Mouse (Mus musculus): ENCODE data around the gene Mink1.

DNA sequence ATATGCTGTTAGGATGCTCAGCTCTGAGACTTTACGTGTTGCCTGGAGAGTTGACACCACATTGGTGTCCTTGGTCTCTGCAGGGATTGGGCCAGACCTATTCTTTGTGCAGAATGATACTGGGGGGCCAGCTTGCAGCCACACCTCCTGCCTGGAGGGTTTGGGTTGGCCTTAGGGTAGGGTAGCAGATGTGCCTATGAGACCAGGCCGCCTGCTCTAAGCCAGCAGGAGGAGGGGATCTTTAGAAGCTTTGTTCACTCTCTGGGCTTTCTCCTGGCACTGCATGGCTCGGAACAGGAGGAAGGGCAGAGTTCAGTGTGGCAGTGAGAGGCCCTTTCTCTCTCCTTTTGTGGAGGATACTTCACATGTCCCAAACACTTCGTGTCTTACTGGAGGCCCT, 33.4 kb downstream of the Mink1 start:
- TF ChIP-seq CTCF (IDR thresholded peaks at IDR 0.05; ENCODE audit: borderline replicate concordance, extremely low read depth, insufficient read depth, insufficient read length) (no peak), POLR2A (IDR thresholded peaks at IDR 0.05; ENCODE audit: borderline replicate concordance, extremely low read depth, insufficient read depth, insufficient read length, poor library complexity, severe bottlenecking) (no peak)
